ENCODE assay signal across 21 mouse cellular contexts in genomic region chr12:72244951-72245350, GRCm38 (mm10).
A peak's percentile ranks its signal among the peaks of the same experiment; 100 is the strongest.
DNase-seq lines count a peak whose midpoint lies in the region; ATAC-seq and TF ChIP-seq lines count a peak whose summit lies in the region.
"Had no signal": no experiment of that assay in that cellular context is flagged by ENCODE, and none has a peak within 500 bp of the region (broad histone marks: within the 10 kb centered on the region; RNA-seq: fewer than 3 reads in every experiment).

No protein-coding gene starts in this region.

- TF ChIP-seq POLR2A in brain, embryonic 14.5 days (IDR thresholded peaks at IDR 0.05; ENCODE audit: borderline replicate concordance, extremely low read depth, insufficient read depth, insufficient read length, poor library complexity, severe bottlenecking), result no peak

- no peak overlapping the region for H3K9ac ChIP-seq in intestine, postnatal 0 days (ENCODE audit: low read depth, low read length)
- no peak overlapping the region for H3K9ac ChIP-seq in intestine, embryonic 16.5 days (ENCODE audit: low read depth, low read length)
- no peak overlapping the region for H3K9ac ChIP-seq in lung, postnatal 0 days (replicated peaks; ENCODE audit: low read depth)
- H3K9ac ChIP-seq: forebrain, embryonic 15.5 days; heart, embryonic 15.5 days; hindbrain, embryonic 13.5 days; limb, embryonic 12.5 days; midbrain, embryonic 13.5 days had no signal

- no peaks in the 10 kb centered on the region for H3K4me1 ChIP-seq in intestine, postnatal 0 days (replicated peaks; ENCODE audit: control insufficient read depth, insufficient read depth, low read length)
- H3K4me1 ChIP-seq in intestine, embryonic 16.5 days (ENCODE audit: control insufficient read depth, insufficient read depth, low read length), result no peaks in the 10 kb centered on the region
- no peaks in the 10 kb centered on the region for H3K4me1 ChIP-seq in lung, postnatal 0 days (ENCODE audit: insufficient read depth, low read depth, low read length)
- H3K4me1 ChIP-seq: embryonic facial prominence, embryonic 10.5 days; heart, embryonic 15.5 days; limb, embryonic 12.5 days; midbrain, embryonic 13.5 days had no signal

- WGBS in intestine, postnatal 0 days, result 91% methylated on average over 1 of the region's 1 CpGs
- 91% methylated on average over 1 of the region's 1 CpGs for WGBS in intestine, embryonic 16.5 days
- 95% methylated on average over 1 of the region's 1 CpGs for WGBS in lung, postnatal 0 days

- peak; percentile 29; the same call in 1 of the 2 replicates for TF ChIP-seq CTCF in intestine, postnatal 0 days (IDR thresholded peaks at IDR 0.05; ENCODE audit: low read depth)
- peak; percentile 35 for TF ChIP-seq CTCF in lung, postnatal 0 days (IDR thresholded peaks at IDR 0.05)
- TF ChIP-seq CTCF in brain, embryonic 14.5 days (IDR thresholded peaks at IDR 0.05; ENCODE audit: borderline replicate concordance, extremely low read depth, insufficient read depth, insufficient read length), result peak; percentile 21; the same call in 1 of the 2 replicates

- no peaks in the 10 kb centered on the region for H3K27me3 ChIP-seq in intestine, postnatal 0 days (replicated peaks; ENCODE audit: control insufficient read depth, insufficient read depth, low read length)
- H3K27me3 ChIP-seq in intestine, embryonic 16.5 days (replicated peaks; ENCODE audit: control insufficient read depth, insufficient read depth, low read length), result no peaks in the 10 kb centered on the region
- H3K27me3 ChIP-seq in lung, postnatal 0 days (replicated peaks; ENCODE audit: insufficient read depth, low read length), result no peaks in the 10 kb centered on the region
- H3K27me3 ChIP-seq: forebrain, embryonic 15.5 days; heart, embryonic 15.5 days; hindbrain, embryonic 13.5 days; limb, embryonic 12.5 days; midbrain, embryonic 13.5 days had no signal

- no peaks in the 10 kb centered on the region for H3K36me3 ChIP-seq in intestine, postnatal 0 days (ENCODE audit: control insufficient read depth, insufficient read depth)
- no peaks in the 10 kb centered on the region for H3K36me3 ChIP-seq in intestine, embryonic 16.5 days (ENCODE audit: control insufficient read depth, insufficient read depth, low read length)
- no peaks in the 10 kb centered on the region for H3K36me3 ChIP-seq in lung, postnatal 0 days (ENCODE audit: insufficient read depth, low read length)
- H3K36me3 ChIP-seq: embryonic facial prominence, embryonic 10.5 days; forebrain, embryonic 15.5 days; heart, embryonic 15.5 days; hindbrain, embryonic 13.5 days; limb, embryonic 12.5 days; midbrain, embryonic 13.5 days had no signal

- no peak overlapping the region for H3K27ac ChIP-seq in intestine, postnatal 0 days (ENCODE audit: low read depth, low read length)
- H3K27ac ChIP-seq in intestine, embryonic 16.5 days (ENCODE audit: low read length), result no peak overlapping the region
- no peak overlapping the region for H3K27ac ChIP-seq in lung, postnatal 0 days (ENCODE audit: low read length)
- H3K27ac ChIP-seq: embryonic facial prominence, embryonic 10.5 days; forebrain, embryonic 15.5 days; heart, embryonic 15.5 days; hindbrain, embryonic 13.5 days; limb, embryonic 12.5 days; macrophage; midbrain, embryonic 13.5 days had no signal

- no peak for TF ChIP-seq EP300 in lung, postnatal 0 days (IDR thresholded peaks at IDR 0.05)

- no peak overlapping the region for H3K4me3 ChIP-seq in intestine, postnatal 0 days (ENCODE audit: low read depth, low read length)
- no peak overlapping the region for H3K4me3 ChIP-seq in intestine, embryonic 16.5 days (ENCODE audit: low read length)
- H3K4me3 ChIP-seq in lung, postnatal 0 days (ENCODE audit: low read depth, low read length), result no peak overlapping the region
- H3K4me3 ChIP-seq: embryonic facial prominence, embryonic 10.5 days; forebrain, embryonic 15.5 days; heart, embryonic 15.5 days; hindbrain, embryonic 13.5 days; limb, embryonic 12.5 days; midbrain, embryonic 13.5 days had no signal

- no peak for ATAC-seq in intestine, postnatal 0 days
- no peak for ATAC-seq in intestine, embryonic 16.5 days
- ATAC-seq in lung, postnatal 0 days, result no peak
- ATAC-seq: CD4-positive, CD25-positive, alpha-beta regulatory T cell, adult 4 months; forebrain, embryonic 15.5 days; midbrain, embryonic 13.5 days had no signal

- H3K9me3 ChIP-seq in intestine, postnatal 0 days (ENCODE audit: control insufficient read depth), result no peaks in the 10 kb centered on the region
- no peaks in the 10 kb centered on the region for H3K9me3 ChIP-seq in intestine, embryonic 16.5 days (ENCODE audit: control insufficient read depth, low read length)
- no peaks in the 10 kb centered on the region for H3K9me3 ChIP-seq in lung, postnatal 0 days (ENCODE audit: low read length)
- H3K9me3 ChIP-seq: embryonic facial prominence, embryonic 10.5 days; forebrain, embryonic 15.5 days; heart, embryonic 15.5 days; hindbrain, embryonic 13.5 days; limb, embryonic 12.5 days; midbrain, embryonic 13.5 days had no signal

- no peak overlapping the region for H3K4me2 ChIP-seq in intestine, postnatal 0 days (replicated peaks; ENCODE audit: low read depth)
- no peak overlapping the region for H3K4me2 ChIP-seq in intestine, embryonic 16.5 days (ENCODE audit: low read depth, low read length)
- H3K4me2 ChIP-seq in lung, postnatal 0 days (replicated peaks; ENCODE audit: low read depth, low read length), result no peak overlapping the region
- H3K4me2 ChIP-seq: forebrain, embryonic 15.5 days; heart, embryonic 15.5 days; hindbrain, embryonic 13.5 days; limb, embryonic 12.5 days; midbrain, embryonic 13.5 days had no signal

- no peak for DNase-seq in lung, postnatal 0 days (ENCODE audit: low spot score)
- DNase-seq in lung, postnatal 36 days, result no peak
- peak; percentile 13 for DNase-seq in ES-CJ7 (ENCODE audit: low read depth, low spot score)
- DNase-seq in brain, embryonic 14.5 days (ENCODE audit: low read depth), result no peak
- DNase-seq in cerebellum, adult 8-10 months, result no peak
- DNase-seq: cerebellum, postnatal 36 days; heart, adult 11 months; kidney, adult 11 months; layer of hippocampus, postnatal 36 days; retina, postnatal 1 day; thymus, postnatal 36 days had no signal
